Mouse (Mus musculus) forebrain, embryonic 10.5 days (tissue): ENCODE results near the gene Wasf3. TPM values are rescaled to one million over a fixed set of nuclear protein-coding genes. Genes with fewer than 3 reads are reported as not detected.
A peak's percentile ranks its signal among the peaks of the same experiment; 100 is the strongest.
"Not testable (repeated sequence)": the region's sequence is repeated elsewhere in the genome, so short reads cannot be mapped to it uniquely, and the experiment has no call there.

Experiments
- DNase-seq: peaks from one replicate; pipeline ENCODE4 v3.0.0-alpha.2; 2017; ENCODE audit warnings: low spot score; ENCODE audit errors: extremely low spot score
- H3K27ac ChIP-seq: fragments of 300-500 bp; sonication (generic); 2 replicates; pipeline ENCODE4 v1.5.1; 2016; ENCODE audit warnings: mild to moderate bottlenecking
- H3K27me3 ChIP-seq: fragments of 300-500 bp; sonication (generic); 2 replicates; pipeline ENCODE4 v1.6.1; 2016; ENCODE audit warnings: mild to moderate bottlenecking; ENCODE audit not compliant: poor library complexity, severe bottlenecking
- H3K36me3 ChIP-seq: fragments of 300-500 bp; sonication (generic); replicated peaks from 2 replicates; pipeline ENCODE4 v1.6.1; 2016; ENCODE audit warnings: mild to moderate bottlenecking, moderate library complexity
- H3K4me1 ChIP-seq: fragments of 300-500 bp; sonication (generic); 2 replicates; pipeline ENCODE4 v1.6.1; 2016
- H3K4me3 ChIP-seq: fragments of 300-500 bp; sonication (generic); 2 replicates; pipeline ENCODE4 v1.5.1; 2016; ENCODE audit warnings: mild to moderate bottlenecking, moderate library complexity
- H3K9me3 ChIP-seq: fragments of 300-500 bp; sonication (generic); 2 replicates; pipeline ENCODE4 v1.6.1; 2016; ENCODE audit warnings: mild to moderate bottlenecking, moderate library complexity
- WGBS: fragments of 180-500 bp; shearing (Covaris S2); methylation state at CpG from one replicate; pipeline ENCODE4 v1.1.7; 2016; 5-methylcytosine and 5-hydroxymethylcytosine counted together
- polyA plus RNA-seq: library from polyadenylated mRNA; unstranded; fragments of >200 nt; fragmentation: Nextera tagmentation; extraction: Ambion mirVana; gene quantifications from 2 replicates; pipeline ENCODE4 v1.2.1, GENCODE M21; 2016

Wasf3 gene
- polyA plus RNA-seq, 1 experiment from 2014 or later, result 7.2 TPM

- H3K27ac ChIP-seq, result no peak overlapping the region
- no peaks in the 10 kb centered on the region for H3K27me3 ChIP-seq
- no peaks in the 10 kb centered on the region for H3K36me3 ChIP-seq
- peaks cover 5% of the 10 kb centered on the region for H3K9me3 ChIP-seq
- H3K4me3 ChIP-seq, result no peak overlapping the region
- 88% methylated on average over 11 of the region's 11 CpGs for WGBS
- H3K4me1 ChIP-seq, result no peaks in the 10 kb centered on the region
- DNase-seq, result no peak
Measured at GRCm38 (mm10) chr5:146373238-146373637, 11.5 kb upstream of the Wasf3 start.

GRCm38 (mm10) chr5:146376601-146377000, 8.2 kb upstream of the Wasf3 start:
- Histone ChIP-seq H3K27ac (no peak overlapping the region), H3K4me1 (no peaks in the 10 kb centered on the region), H3K9me3 (peaks cover 5% of the 10 kb centered on the region), H3K27me3 (no peaks in the 10 kb centered on the region), H3K36me3 (no peaks in the 10 kb centered on the region), H3K4me3 (no peak overlapping the region)
- DNase-seq, result no peak
- WGBS, result 92% methylated on average over 4 of the region's 4 CpGs

- no peak for DNase-seq
- 83% methylated on average over 8 of the region's 8 CpGs for WGBS
- Histone ChIP-seq H3K4me1 (peaks cover 5% of the 10 kb centered on the region; the same call in 1 of the 2 replicates), H3K4me3 (no peak overlapping the region), H3K9me3 (peaks cover 5% of the 10 kb centered on the region), H3K36me3 (no peaks in the 10 kb centered on the region), H3K27me3 (no peaks in the 10 kb centered on the region), H3K27ac (no peak overlapping the region)
Measured at GRCm38 (mm10) chr5:146380041-146380440, 4.7 kb upstream of the Wasf3 start.

GRCm38 (mm10) chr5:146382268-146382667, 2.5 kb upstream of the Wasf3 start:
- H3K4me3 ChIP-seq, result no peak overlapping the region
- DNase-seq, result no peak
- peaks cover 6% of the 10 kb centered on the region for H3K36me3 ChIP-seq
- peaks cover 5% of the 10 kb centered on the region; the same call in 1 of the 2 replicates for H3K9me3 ChIP-seq
- whole genome bisulfite sequencing, result 84% methylated on average over 3 of the region's 3 CpGs
- peaks cover 14% of the 10 kb centered on the region for H3K4me1 ChIP-seq
- H3K27ac ChIP-seq, result no peak overlapping the region
- H3K27me3 ChIP-seq, result no peaks in the 10 kb centered on the region

- WGBS, result 90% methylated on average over 6 of the region's 6 CpGs
- no peak for DNase-seq
- no peak overlapping the region for H3K27ac ChIP-seq
- no peaks in the 10 kb centered on the region for H3K27me3 ChIP-seq
- H3K4me1 ChIP-seq, result peaks cover 14% of the 10 kb centered on the region
- peaks cover 10% of the 10 kb centered on the region for H3K36me3 ChIP-seq
- H3K9me3 ChIP-seq, result peaks cover 6% of the 10 kb centered on the region; the same call in 1 of the 2 replicates
- H3K4me3 ChIP-seq, result no peak overlapping the region
Measured at GRCm38 (mm10) chr5:146383401-146383800, 1.4 kb upstream of the Wasf3 start.

DNA sequence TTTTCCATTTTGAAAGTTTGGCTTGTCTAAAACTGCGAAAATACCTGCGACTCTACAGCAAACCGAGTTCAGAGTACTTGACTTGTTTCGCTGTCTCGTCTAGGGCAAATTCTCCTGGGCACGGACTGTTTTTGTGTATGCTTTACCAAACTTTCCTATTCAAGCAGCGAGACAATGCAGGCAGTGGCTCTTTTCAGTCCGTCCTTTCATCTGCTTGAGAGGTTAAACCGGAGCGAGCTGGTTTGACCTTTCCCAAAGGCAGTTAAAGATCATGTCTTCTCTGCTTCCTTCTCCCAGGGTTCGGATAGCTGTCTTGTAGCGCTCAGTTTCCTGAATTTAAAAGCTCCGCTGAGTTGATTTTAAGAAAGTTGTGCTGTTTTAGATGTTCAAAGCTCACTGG, 1.2 kb downstream of the Wasf3 start:
- peak; percentile 39 for DNase-seq
- 3% methylated on average over 13 of the region's 13 CpGs for WGBS
- H3K27me3 ChIP-seq, result no peaks in the 10 kb centered on the region
- peaks cover 6% of the 10 kb centered on the region; the same call in 1 of the 2 replicates for H3K9me3 ChIP-seq
- H3K27ac ChIP-seq, result peak overlapping the region; percentile 91
- H3K36me3 ChIP-seq, result peaks cover 10% of the 10 kb centered on the region
- peaks cover 15% of the 10 kb centered on the region for H3K4me1 ChIP-seq
- peak overlapping the region; percentile 79 for H3K4me3 ChIP-seq

DNA sequence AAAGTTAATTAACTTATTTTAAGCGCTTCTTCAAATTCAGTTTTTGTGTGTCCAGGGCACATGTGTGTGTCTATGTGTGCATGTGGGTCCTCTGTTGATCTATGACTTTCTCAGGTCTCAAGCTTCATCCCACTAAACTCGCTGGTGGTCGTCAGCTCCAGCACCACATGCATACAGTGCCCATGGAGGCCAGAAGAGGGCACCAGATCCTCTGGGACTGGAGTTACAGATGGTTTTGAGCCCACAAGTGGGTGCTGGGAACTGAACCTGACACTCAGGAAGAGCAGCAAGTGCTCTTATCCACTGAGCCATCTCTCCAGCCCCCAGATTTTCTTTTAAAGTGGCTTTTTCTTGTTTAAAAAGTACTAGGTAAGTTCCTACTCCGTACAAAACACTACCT, 2.1 kb downstream of the Wasf3 start:
- Histone ChIP-seq H3K4me3 (no peak overlapping the region), H3K4me1 (peaks cover 18% of the 10 kb centered on the region), H3K27me3 (no peaks in the 10 kb centered on the region), H3K9me3 (peaks cover 6% of the 10 kb centered on the region; the same call in 1 of the 2 replicates), H3K36me3 (peaks cover 10% of the 10 kb centered on the region), H3K27ac (no peak overlapping the region)
- no peak for DNase-seq
- 94% methylated on average over 4 of the region's 4 CpGs for WGBS

DNA sequence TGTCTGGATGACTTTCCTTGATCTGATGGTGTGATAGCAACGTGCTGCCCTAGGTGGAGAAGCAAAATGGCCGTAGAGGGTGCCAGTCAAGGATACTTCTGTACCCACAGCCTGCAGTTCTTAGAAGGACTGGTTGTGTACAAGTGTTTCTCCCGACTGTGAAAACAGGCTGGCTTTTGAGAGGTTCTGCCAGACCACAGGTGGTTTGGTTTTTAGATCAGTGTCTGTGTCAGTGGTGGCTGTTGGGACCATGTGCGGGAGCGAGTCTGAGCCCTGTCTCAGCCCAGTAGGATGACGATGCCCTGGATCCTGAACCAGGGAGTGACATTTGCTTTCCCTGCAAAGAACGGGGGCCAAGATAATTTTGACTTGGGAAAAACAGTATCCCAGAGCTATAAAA, 9.8 kb downstream of the Wasf3 start:
- H3K27ac ChIP-seq, result no peak overlapping the region
- H3K36me3 ChIP-seq, result peaks cover 32% of the 10 kb centered on the region
- H3K4me1 ChIP-seq, result peaks cover 5% of the 10 kb centered on the region; the same call in 1 of the 2 replicates
- DNase-seq, result no peak
- WGBS, result 88% methylated on average over 7 of the region's 7 CpGs
- H3K4me3 ChIP-seq, result no peak overlapping the region
- peaks cover 44% of the 10 kb centered on the region for H3K9me3 ChIP-seq
- H3K27me3 ChIP-seq, result no peaks in the 10 kb centered on the region

GRCm38 (mm10) chr5:146397253-146397652, 12.5 kb downstream of the Wasf3 start:
- Histone ChIP-seq H3K4me3 (no peak overlapping the region), H3K4me1 (peaks cover 5% of the 10 kb centered on the region), H3K27me3 (no peaks in the 10 kb centered on the region), H3K9me3 (peaks cover 44% of the 10 kb centered on the region), H3K36me3 (peaks cover 36% of the 10 kb centered on the region), H3K27ac (no peak overlapping the region)
- 97% methylated on average over 5 of the region's 5 CpGs for WGBS
- DNase-seq, result no peak

DNA sequence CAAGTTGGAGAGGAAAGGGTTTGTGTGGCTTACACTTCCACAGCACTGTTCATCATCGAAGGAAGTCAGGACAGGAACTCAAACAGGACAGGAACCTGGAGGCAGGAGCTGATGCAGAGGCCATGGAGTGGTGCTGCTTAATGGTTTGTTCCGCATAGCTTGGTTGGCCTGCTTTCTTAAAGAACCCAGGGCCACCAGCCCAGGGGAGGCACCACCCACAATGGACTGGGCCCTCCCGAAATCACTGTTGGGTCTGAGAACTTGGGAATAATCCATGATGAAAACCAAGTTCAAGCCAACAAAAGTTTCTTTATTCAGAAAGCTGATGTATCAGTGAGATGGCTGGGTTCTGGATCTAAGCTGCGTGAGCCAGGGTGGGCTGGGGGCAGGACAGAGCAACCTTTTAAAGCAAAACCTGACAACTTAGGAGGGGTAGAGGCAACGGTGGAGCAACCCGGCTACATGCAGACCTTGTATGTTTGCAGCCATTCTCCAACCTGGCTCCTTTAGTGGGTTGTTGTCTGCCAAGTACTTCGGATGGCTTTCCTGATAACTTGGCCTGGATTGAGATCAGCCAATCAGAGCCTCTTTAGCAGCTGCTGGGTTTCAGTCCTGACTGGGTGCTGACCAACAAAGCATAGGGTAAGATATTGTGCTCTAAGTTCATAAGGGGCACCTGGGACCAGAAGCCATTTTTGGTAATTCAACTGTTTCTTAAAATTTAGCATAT, 13.8 kb downstream of the Wasf3 start:
- Histone ChIP-seq H3K9me3 (peaks cover 36% of the 10 kb centered on the region), H3K4me1 (peaks cover 8% of the 10 kb centered on the region), H3K4me3 (no peak overlapping the region), H3K27me3 (no peaks in the 10 kb centered on the region), H3K27ac (no peak overlapping the region), H3K36me3 (peaks cover 33% of the 10 kb centered on the region)
- DNase-seq, result no peak
- WGBS, result 96% methylated on average over 7 of the region's 7 CpGs

- 94% methylated on average over 6 of the region's 6 CpGs for WGBS
- peaks cover 18% of the 10 kb centered on the region for H3K4me1 ChIP-seq
Measured at GRCm38 (mm10) chr5:146401012-146401411, 16.2 kb downstream of the Wasf3 start.

DNA sequence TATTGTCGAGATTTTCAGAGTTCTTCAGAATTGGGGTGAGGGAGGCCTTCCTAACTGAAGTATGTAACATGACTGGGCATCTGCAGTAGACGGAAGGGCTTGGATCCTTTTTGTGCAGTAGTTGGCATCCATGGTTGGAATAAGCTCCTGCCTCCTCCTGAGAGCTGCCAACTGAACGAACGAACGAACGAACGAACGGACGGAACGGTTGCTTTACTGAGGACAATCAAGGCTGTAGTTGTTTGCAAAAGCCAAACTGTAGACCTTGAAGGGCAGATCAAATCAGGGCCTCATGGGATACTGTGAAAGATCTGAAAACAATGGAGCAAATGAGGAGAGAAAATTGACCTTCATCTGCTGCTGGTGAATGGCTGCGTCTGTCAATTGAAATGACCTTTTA, 17.5 kb downstream of the Wasf3 start:
- Histone ChIP-seq H3K9me3 (peaks cover 1% of the 10 kb centered on the region; the same call in 1 of the 2 replicates), H3K27me3 (no peaks in the 10 kb centered on the region), H3K4me1 (peaks cover 18% of the 10 kb centered on the region), H3K36me3 (peaks cover 13% of the 10 kb centered on the region), H3K4me3 (no peak overlapping the region), H3K27ac (no peak overlapping the region)
- no peak for DNase-seq
- 67% methylated on average over 11 of the region's 11 CpGs for WGBS

More at GRCm38 (mm10) chr5:146401012-146401411, 16.2 kb downstream of the Wasf3 start:
- peaks cover 16% of the 10 kb centered on the region for H3K36me3 ChIP-seq
- DNase-seq, H3K4me3 ChIP-seq, H3K27ac ChIP-seq, H3K27me3 ChIP-seq: not testable (repeated sequence)
- peaks cover 14% of the 10 kb centered on the region for H3K9me3 ChIP-seq

DNA sequence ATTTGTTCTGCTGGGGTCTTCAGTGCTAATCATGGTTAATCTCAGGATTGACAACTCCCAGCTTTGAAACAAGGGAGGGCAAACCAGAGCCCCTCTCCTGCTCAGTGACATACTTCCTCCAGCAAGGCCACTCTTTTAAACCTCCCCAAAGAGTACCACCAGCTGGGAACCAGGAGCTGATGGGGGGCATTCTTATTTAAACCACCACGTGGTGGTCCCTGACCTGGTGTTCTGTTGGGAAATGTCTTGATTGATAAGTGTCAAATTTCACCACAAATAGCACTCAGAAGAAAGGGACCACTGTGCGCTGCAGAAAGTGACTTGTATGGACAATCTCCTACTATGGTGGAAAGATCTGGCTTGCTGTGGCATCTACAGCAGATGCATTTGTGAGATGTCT, 19.1 kb downstream of the Wasf3 start:
- Histone ChIP-seq H3K27ac (no peak overlapping the region), H3K27me3 (no peaks in the 10 kb centered on the region), H3K4me3 (no peak overlapping the region), H3K4me1 (peaks cover 31% of the 10 kb centered on the region), H3K36me3 (peaks cover 8% of the 10 kb centered on the region), H3K9me3 (no peaks in the 10 kb centered on the region; the same call in 1 of the 2 replicates)
- 44% methylated on average over 2 of the region's 2 CpGs for WGBS
- no peak for DNase-seq
